Mouse (Mus musculus) G1E (cell line): ENCODE results near the gene Trak1. TPM values are rescaled to one million over a fixed set of nuclear protein-coding genes. Genes with fewer than 3 reads are reported as not detected.

Experiments used
- ATAC-seq: 2 replicates; pipeline ENCODE4 v1.8.0; 2016; ENCODE audit warnings: mild to moderate bottlenecking; ENCODE audit not compliant: insufficient number of reproducible peaks, poor library complexity, low FRiP score, severe bottlenecking; ENCODE audit errors: extremely low read depth
- DNase-seq: peaks from one replicate; pipeline ENCODE4 v3.0.0; 2012; ENCODE audit warnings: low spot score
- H3K27me3 ChIP-seq: 2 replicates; pipeline ENCODE4 v1.6.1; 2012; ENCODE audit warnings: mild to moderate bottlenecking, low read length, inconsistent platforms; ENCODE audit not compliant: insufficient read depth
- H3K36me3 ChIP-seq: replicated peaks from 2 replicates; pipeline ENCODE3; 2012; ENCODE audit warnings: mild to moderate bottlenecking, inconsistent platforms
- H3K4me1 ChIP-seq: 2 replicates; pipeline ENCODE4 v1.6.1; 2012; ENCODE audit warnings: low read depth, low read length, inconsistent platforms, mixed read lengths; ENCODE audit not compliant: insufficient read depth
- H3K4me3 ChIP-seq: 2 replicates; pipeline ENCODE4 v1.5.1; 2012; ENCODE audit warnings: low read depth, mild to moderate bottlenecking, inconsistent platforms, low read length, moderate library complexity, mixed read lengths
- H3K9me3 ChIP-seq: replicated peaks from 2 replicates; pipeline ENCODE4 v1.6.1; 2012; ENCODE audit warnings: inconsistent platforms
- CTCF ChIP-seq: IDR thresholded peaks from 2 replicates; pipeline ENCODE4 v1.5.1; 2012; ENCODE audit warnings: low read depth, low read length, inconsistent platforms, mixed read lengths
- GATA1 ChIP-seq: IDR thresholded peaks from 2 replicates; pipeline ENCODE4 v1.6.1; 2012; ENCODE audit warnings: borderline replicate concordance, low read length, inconsistent platforms, mixed read lengths
- GATA2 ChIP-seq: IDR thresholded peaks from 2 replicates; pipeline ENCODE4 v1.6.1; 2012; ENCODE audit warnings: low read depth, low read length, inconsistent platforms, borderline replicate concordance
- POLR2AphosphoS5 ChIP-seq: IDR thresholded peaks from 2 replicates; pipeline ENCODE4 v1.6.1; 2012; ENCODE audit warnings: low read depth, low read length, inconsistent platforms; ENCODE audit not compliant: insufficient replicate concordance
- TAL1 ChIP-seq: conservative IDR thresholded peaks from 2 replicates; pipeline ENCODE4 v1.6.1; 2012; ENCODE audit warnings: low read depth, low read length, inconsistent platforms, mixed read lengths
- polyA plus RNA-seq: library from polyadenylated mRNA; stranded (reverse); fragments of >175 nt; gene quantifications from 2 replicates; pipeline ENCODE4 v1.2.3, GENCODE M21; 2012
- total RNA-seq, 2 experiments: library from RNA; stranded (forward) in 1 of 2; stranded (reverse) in 1 of 2; fragments of 200-1000 nt in 1 of 2; fragments of >200 nt in 1 of 2; fragmentation: Nextera tagmentation in 1 of 2; gene quantifications; 2 replicates each; pipeline ENCODE4 v1.2.3; 2014 to 2017

Trak1 gene
- total and polyA plus RNA-seq, 3 experiments, result 13.6 to 35.7 (median 21.3) TPM

GRCm38 (mm10) chr9:121333559-121333958 is 36.3 kb downstream of the Trak1 start:
- peaks cover under 1% of the 10 kb centered on the region for H3K9me3 ChIP-seq
- H3K4me3 ChIP-seq, result no peak overlapping the region
- peaks cover 50% of the 10 kb centered on the region for H3K4me1 ChIP-seq
- H3K36me3 ChIP-seq, result peaks cover 26% of the 10 kb centered on the region
- no peak for ATAC-seq
- TF ChIP-seq POLR2AphosphoS5 (no peak), CTCF (no peak), GATA2 (no peak), GATA1 (no peak), TAL1 (no peak)
- no peaks in the 10 kb centered on the region for H3K27me3 ChIP-seq
- DNase-seq, result no peak

GRCm38 (mm10) chr9:121334311-121334851 is 37.1 kb downstream of the Trak1 start:
- H3K4me1 ChIP-seq, result peaks cover 48% of the 10 kb centered on the region
- ATAC-seq, result no peak

GRCm38 (mm10) chr9:121335568-121335967 is 38.3 kb downstream of the Trak1 start:
- Histone ChIP-seq H3K4me3 (no peak overlapping the region), H3K36me3 (peaks cover 22% of the 10 kb centered on the region), H3K4me1 (peaks cover 36% of the 10 kb centered on the region), H3K27me3 (no peaks in the 10 kb centered on the region), H3K9me3 (no peaks in the 10 kb centered on the region)
- no peak for TF ChIP-seq TAL1
- DNase-seq, result no peak
- no peak for ATAC-seq

More at GRCm38 (mm10) chr9:121334311-121334851, 37.1 kb downstream of the Trak1 start:
- Histone ChIP-seq H3K36me3 (peaks cover 18% of the 10 kb centered on the region), H3K9me3 (no peaks in the 10 kb centered on the region), H3K27me3 (no peaks in the 10 kb centered on the region), H3K4me3 (no peak overlapping the region)
- TF ChIP-seq POLR2AphosphoS5 (no peak), CTCF (no peak), GATA1 (no peak), TAL1 (no peak), GATA2 (no peak)
- no peak for DNase-seq

- H3K4me3 ChIP-seq, result no peak overlapping the region
- peaks cover 29% of the 10 kb centered on the region for H3K4me1 ChIP-seq
- ATAC-seq (no peak), DNase-seq (no peak)
- H3K36me3 ChIP-seq, result peaks cover 22% of the 10 kb centered on the region
- no peak for TF ChIP-seq GATA2
- no peak for TF ChIP-seq TAL1
- no peak for TF ChIP-seq GATA1
- no peak for TF ChIP-seq CTCF
- no peak for TF ChIP-seq POLR2AphosphoS5
- H3K27me3 ChIP-seq, result no peaks in the 10 kb centered on the region
- no peaks in the 10 kb centered on the region for H3K9me3 ChIP-seq
Measured at GRCm38 (mm10) chr9:121336324-121336946, 39.1 kb downstream of the Trak1 start.

GRCm38 (mm10) chr9:121337216-121337937 is 40.1 kb downstream of the Trak1 start:
- DNase-seq (no peak), ATAC-seq (no peak)
- Histone ChIP-seq H3K4me1 (peaks cover 19% of the 10 kb centered on the region), H3K27me3 (no peaks in the 10 kb centered on the region), H3K4me3 (no peak overlapping the region), H3K36me3 (peaks cover 28% of the 10 kb centered on the region), H3K9me3 (no peaks in the 10 kb centered on the region)
- TF ChIP-seq TAL1 (no peak), POLR2AphosphoS5 (no peak), GATA2 (no peak), GATA1 (no peak), CTCF (no peak)

- DNase-seq, result no peak
- Histone ChIP-seq H3K36me3 (peaks cover 32% of the 10 kb centered on the region), H3K4me3 (no peak overlapping the region), H3K9me3 (no peaks in the 10 kb centered on the region), H3K4me1 (peaks cover 15% of the 10 kb centered on the region), H3K27me3 (no peaks in the 10 kb centered on the region)
- ATAC-seq, result no peak
- TF ChIP-seq GATA1 (no peak), CTCF (no peak), GATA2 (no peak), TAL1 (no peak), POLR2AphosphoS5 (no peak)
Measured at GRCm38 (mm10) chr9:121337938-121338289, 40.6 kb downstream of the Trak1 start.
